Mouse (Mus musculus): ENCODE measurements around the gene Galnt7.
A peak's percentile ranks its signal among the peaks of the same experiment; 100 is the strongest.

Gene Galnt7

GRCm38 (mm10) chr8:57488312-57488765, 164.5 kb downstream of the Galnt7 start:
- peak; percentile 81 for DNase-seq

GRCm38 (mm10) chr8:57487441-57488155, 165.2 kb downstream of the Galnt7 start, which contains the start of gene Sap30:
TSS of gene Sap30 (minus strand) at chr8:57487860.
- peak; percentile 98 for DNase-seq

- peak; percentile 41 for DNase-seq
Observed at GRCm38 (mm10) chr8:57486491-57487440, 166.1 kb downstream of the Galnt7 start.

GRCm38 (mm10) chr8:57480606-57481005, 172.2 kb downstream of the Galnt7 start:
- DNase-seq, result no peak

- DNase-seq, result no peak
Observed at GRCm38 (mm10) chr8:57479700-57480099, 173.1 kb downstream of the Galnt7 start.

GRCm38 (mm10) chr8:57478406-57478805, 174.4 kb downstream of the Galnt7 start:
- no peak for DNase-seq
